Mouse (Mus musculus) limb, embryonic 13.5 days (tissue): ENCODE measurements around the gene Fhit. TPM values are rescaled to one million over a fixed set of nuclear protein-coding genes. Genes with fewer than 3 reads are reported as not detected.

ENCODE experiments used
- ATAC-seq: fragments of 200-750 bp; cut with Nextera tagmentation; 2 replicates; pipeline ENCODE4 v1.8.0; 2017; ENCODE audit warnings: low read depth, moderate number of reproducible peaks, moderate TSS enrichment; ENCODE audit not compliant: low FRiP score
- H3K27ac ChIP-seq: fragments of 300-500 bp; sonication (generic); 2 replicates; pipeline ENCODE4 v1.5.1; 2015; ENCODE audit warnings: inconsistent platforms, mild to moderate bottlenecking, moderate library complexity
- H3K27me3 ChIP-seq: fragments of 300-500 bp; sonication (generic); 2 replicates; pipeline ENCODE4 v1.6.1; 2015; ENCODE audit warnings: mild to moderate bottlenecking, inconsistent platforms
- H3K36me3 ChIP-seq: fragments of 300-500 bp; sonication (generic); 2 replicates; pipeline ENCODE4 v1.6.1; 2015; ENCODE audit warnings: inconsistent platforms, mild to moderate bottlenecking, moderate library complexity
- H3K4me1 ChIP-seq: fragments of 300-500 bp; sonication (generic); 2 replicates; pipeline ENCODE4 v1.6.1; 2015; ENCODE audit warnings: inconsistent platforms
- H3K4me2 ChIP-seq: fragments of 300-500 bp; sonication (generic); replicated peaks from 2 replicates; pipeline ENCODE4 v1.6.1; 2015; ENCODE audit warnings: inconsistent platforms, mild to moderate bottlenecking, moderate library complexity
- H3K4me3 ChIP-seq: fragments of 300-500 bp; sonication (generic); 2 replicates; pipeline ENCODE4 v1.5.1; 2015; ENCODE audit warnings: moderate library complexity, mild to moderate bottlenecking, inconsistent platforms
- H3K9ac ChIP-seq: fragments of 300-500 bp; sonication (generic); 2 replicates; pipeline ENCODE4 v1.6.1; 2015; ENCODE audit warnings: mild to moderate bottlenecking, inconsistent platforms
- H3K9me3 ChIP-seq: fragments of 300-500 bp; sonication (generic); 2 replicates; pipeline ENCODE4 v1.6.1; 2016; ENCODE audit warnings: inconsistent platforms
- WGBS: fragments of 180-500 bp; shearing (Covaris S2); methylation state at CpG from one replicate; pipeline ENCODE4 v1.1.7; 2015; 5-methylcytosine and 5-hydroxymethylcytosine counted together
- polyA plus RNA-seq: library from polyadenylated mRNA; unstranded; fragments of >200 nt; fragmentation: Nextera tagmentation; extraction: Ambion mirVana; gene quantifications from 2 replicates; pipeline ENCODE4 v1.2.1, GENCODE M21; 2015

Gene Fhit
- polyA plus RNA-seq, 1 experiment from 2014 or later, result 6.3 TPM

GRCm38 (mm10) chr14:10534862-10535261 lies 627.0 kb downstream of the Fhit start:
- no peak overlapping the region for H3K4me3 ChIP-seq

GRCm38 (mm10) chr14:10531748-10532500 lies 629.9 kb downstream of the Fhit start:
- no peak overlapping the region for H3K4me2 ChIP-seq
- no peaks in the 10 kb centered on the region for H3K36me3 ChIP-seq
- ATAC-seq, result no peak
- no peaks in the 10 kb centered on the region for H3K4me1 ChIP-seq
- H3K9me3 ChIP-seq, result no peaks in the 10 kb centered on the region
- no peaks in the 10 kb centered on the region for H3K27me3 ChIP-seq
- WGBS, result 73% methylated on average over 8 of the region's 8 CpGs
- H3K9ac ChIP-seq, result no peak overlapping the region
- H3K27ac ChIP-seq, result no peak overlapping the region
- no peak overlapping the region for H3K4me3 ChIP-seq

More at GRCm38 (mm10) chr14:10534862-10535261, 627.0 kb downstream of the Fhit start:
- Histone ChIP-seq H3K27me3 (no peaks in the 10 kb centered on the region), H3K36me3 (no peaks in the 10 kb centered on the region), H3K4me1 (no peaks in the 10 kb centered on the region), H3K9ac (no peak overlapping the region), H3K27ac (no peak overlapping the region), H3K4me2 (no peak overlapping the region), H3K9me3 (no peaks in the 10 kb centered on the region)
- 71% methylated on average over 2 of the region's 2 CpGs for WGBS
- no peak for ATAC-seq

- 56% methylated on average over 2 of the region's 2 CpGs for WGBS
- no peaks in the 10 kb centered on the region for H3K9me3 ChIP-seq
- no peaks in the 10 kb centered on the region for H3K4me1 ChIP-seq
- H3K9ac ChIP-seq, result no peak overlapping the region
- ATAC-seq, result no peak
- H3K27me3 ChIP-seq, result no peaks in the 10 kb centered on the region
- H3K4me3 ChIP-seq, result no peak overlapping the region
- no peak overlapping the region for H3K27ac ChIP-seq
- H3K4me2 ChIP-seq, result no peak overlapping the region
- H3K36me3 ChIP-seq, result no peaks in the 10 kb centered on the region
Observed at GRCm38 (mm10) chr14:10526800-10527199, 635.0 kb downstream of the Fhit start.

GRCm38 (mm10) chr14:10525786-10526185 lies 636.0 kb downstream of the Fhit start:
- Histone ChIP-seq H3K36me3 (no peaks in the 10 kb centered on the region), H3K4me3 (no peak overlapping the region), H3K27ac (no peak overlapping the region), H3K4me1 (no peaks in the 10 kb centered on the region), H3K9ac (no peak overlapping the region), H3K9me3 (no peaks in the 10 kb centered on the region), H3K27me3 (no peaks in the 10 kb centered on the region), H3K4me2 (no peak overlapping the region)
- no peak for ATAC-seq
- WGBS, result 73% methylated on average over 4 of the region's 4 CpGs

GRCm38 (mm10) chr14:10514026-10514425 lies 647.8 kb downstream of the Fhit start:
- no peaks in the 10 kb centered on the region for H3K9me3 ChIP-seq
- no peaks in the 10 kb centered on the region for H3K4me1 ChIP-seq
- no peak overlapping the region for H3K9ac ChIP-seq
- no peak overlapping the region for H3K27ac ChIP-seq
- no peaks in the 10 kb centered on the region for H3K36me3 ChIP-seq
- no peaks in the 10 kb centered on the region for H3K27me3 ChIP-seq
- no peak overlapping the region for H3K4me3 ChIP-seq
- no peak overlapping the region for H3K4me2 ChIP-seq
- ATAC-seq, result no peak

GRCm38 (mm10) chr14:10509252-10509651 lies 652.6 kb downstream of the Fhit start:
- H3K4me3 ChIP-seq, result no peak overlapping the region
- ATAC-seq, result no peak

GRCm38 (mm10) chr14:10507560-10507959 lies 654.3 kb downstream of the Fhit start:
- H3K4me1 ChIP-seq, result no peaks in the 10 kb centered on the region
- H3K9ac ChIP-seq, result no peak overlapping the region
- no peaks in the 10 kb centered on the region for H3K36me3 ChIP-seq
- H3K9me3 ChIP-seq, result no peaks in the 10 kb centered on the region
- no peak overlapping the region for H3K27ac ChIP-seq
- no peak for ATAC-seq
- 41% methylated on average over 1 of the region's 1 CpGs for WGBS
- no peak overlapping the region for H3K4me3 ChIP-seq
- H3K4me2 ChIP-seq, result no peak overlapping the region
- no peaks in the 10 kb centered on the region for H3K27me3 ChIP-seq

More at GRCm38 (mm10) chr14:10509252-10509651, 652.6 kb downstream of the Fhit start:
- Histone ChIP-seq H3K9me3 (no peaks in the 10 kb centered on the region), H3K9ac (no peak overlapping the region), H3K4me1 (no peaks in the 10 kb centered on the region), H3K4me2 (no peak overlapping the region), H3K27me3 (no peaks in the 10 kb centered on the region), H3K27ac (no peak overlapping the region), H3K36me3 (no peaks in the 10 kb centered on the region)

GRCm38 (mm10) chr14:10485798-10486197 lies 676.0 kb downstream of the Fhit start:
- no peak for ATAC-seq
- H3K4me1 ChIP-seq, result no peaks in the 10 kb centered on the region
- H3K4me2 ChIP-seq, result no peak overlapping the region
- no peaks in the 10 kb centered on the region for H3K36me3 ChIP-seq
- H3K9me3 ChIP-seq, result no peaks in the 10 kb centered on the region
- WGBS, result 79% methylated on average over 3 of the region's 3 CpGs
- H3K9ac ChIP-seq, result no peak overlapping the region
- H3K4me3 ChIP-seq, result no peak overlapping the region
- H3K27me3 ChIP-seq, result no peaks in the 10 kb centered on the region
- H3K27ac ChIP-seq, result no peak overlapping the region

GRCm38 (mm10) chr14:10482851-10483613 lies 678.8 kb downstream of the Fhit start:
- no peak overlapping the region for H3K9ac ChIP-seq
- H3K4me1 ChIP-seq, result no peaks in the 10 kb centered on the region
- WGBS, result 85% methylated on average over 3 of the region's 3 CpGs
- H3K27me3 ChIP-seq, result no peaks in the 10 kb centered on the region
- no peak for ATAC-seq
- no peak overlapping the region for H3K4me3 ChIP-seq
- no peak overlapping the region for H3K4me2 ChIP-seq
- H3K36me3 ChIP-seq, result no peaks in the 10 kb centered on the region
- H3K27ac ChIP-seq, result no peak overlapping the region
- no peaks in the 10 kb centered on the region for H3K9me3 ChIP-seq

- no peaks in the 10 kb centered on the region for H3K9me3 ChIP-seq
- H3K4me1 ChIP-seq, result no peaks in the 10 kb centered on the region
- H3K27ac ChIP-seq, result no peak overlapping the region
- ATAC-seq, result no peak
- WGBS, result 84% methylated on average over 2 of the region's 2 CpGs
- no peak overlapping the region for H3K4me3 ChIP-seq
- no peak overlapping the region for H3K4me2 ChIP-seq
- no peaks in the 10 kb centered on the region for H3K27me3 ChIP-seq
- H3K36me3 ChIP-seq, result no peaks in the 10 kb centered on the region
- H3K9ac ChIP-seq, result no peak overlapping the region
Observed at GRCm38 (mm10) chr14:10481370-10481769, 680.5 kb downstream of the Fhit start.

- Histone ChIP-seq H3K9ac (no peak overlapping the region), H3K9me3 (no peaks in the 10 kb centered on the region), H3K4me3 (no peak overlapping the region), H3K36me3 (no peaks in the 10 kb centered on the region), H3K27me3 (no peaks in the 10 kb centered on the region), H3K27ac (no peak overlapping the region), H3K4me1 (no peaks in the 10 kb centered on the region), H3K4me2 (no peak overlapping the region)
- 65% methylated on average over 1 of the region's 1 CpGs for WGBS
- ATAC-seq, result no peak
Observed at GRCm38 (mm10) chr14:10480681-10481080, 681.2 kb downstream of the Fhit start.

GRCm38 (mm10) chr14:10453001-10453861 lies 708.6 kb downstream of the Fhit start:
- H3K9ac ChIP-seq, result peak overlapping the region; percentile 31; the same call in 1 of the 2 replicates

More at GRCm38 (mm10) chr14:10453001-10453861, 708.6 kb downstream of the Fhit start:
- Histone ChIP-seq H3K4me1 (peaks cover 11% of the 10 kb centered on the region; the same call in 1 of the 2 replicates), H3K4me3 (peak overlapping the region; percentile 26), H3K4me2 (peak overlapping the region; percentile 56), H3K27me3 (no peaks in the 10 kb centered on the region), H3K27ac (no peak overlapping the region), H3K36me3 (no peaks in the 10 kb centered on the region), H3K9me3 (no peaks in the 10 kb centered on the region)
- ATAC-seq, result peak; percentile 44; the same call in 1 of the 2 replicates
- WGBS, result 10% methylated on average over 14 of the region's 14 CpGs
